Mouse (Mus musculus) cerebellum, adult 18-20 months (tissue): ENCODE data around the gene Dnase1l1.

Source experiments
- DNase-seq, 2 experiments: peaks; one replicate each; pipeline ENCODE4 v3.0.0; 2021

Dnase1l1 gene

DNA sequence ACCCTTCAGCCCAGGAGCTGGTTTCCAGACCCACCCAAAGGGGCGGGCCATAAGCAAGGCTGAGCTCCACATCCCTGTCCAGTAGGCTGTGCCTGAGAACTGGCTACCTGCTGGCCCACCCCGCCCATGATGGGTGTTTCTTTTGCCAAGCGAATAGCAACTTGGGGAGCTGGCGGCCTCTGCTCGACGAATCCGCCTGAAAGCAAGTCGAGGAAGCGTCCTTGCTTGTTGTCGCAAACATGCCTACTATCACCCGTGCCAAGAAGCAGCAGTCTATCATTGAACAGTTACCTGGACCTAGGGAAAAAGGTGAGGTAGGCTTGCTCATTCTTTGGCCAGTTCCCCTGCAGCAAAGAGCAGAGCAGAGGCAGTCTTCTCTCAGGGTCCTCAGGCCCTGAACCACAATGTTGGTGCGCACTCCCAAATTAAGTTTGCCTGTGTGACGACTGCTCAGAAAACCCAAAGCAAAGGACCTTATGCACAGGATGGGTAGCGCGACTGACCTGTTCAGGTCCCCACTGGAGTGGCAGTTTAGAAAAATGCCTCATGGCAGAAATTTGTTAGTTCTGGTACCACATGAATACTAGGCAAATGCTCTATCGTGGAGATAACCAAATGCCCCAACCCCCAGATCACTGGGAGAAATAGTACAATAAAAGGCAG, at the start of gene Dnase1l1, which contains the start of gene Taz:
TSS of gene Dnase1l1 (minus strand) at position 606 of the 663 bp plus-strand sequence.
TSS of gene Taz (plus strand) at position 181 of the 663 bp plus-strand sequence.
- DNase-seq, result peak; percentile 67 to 80

DNA sequence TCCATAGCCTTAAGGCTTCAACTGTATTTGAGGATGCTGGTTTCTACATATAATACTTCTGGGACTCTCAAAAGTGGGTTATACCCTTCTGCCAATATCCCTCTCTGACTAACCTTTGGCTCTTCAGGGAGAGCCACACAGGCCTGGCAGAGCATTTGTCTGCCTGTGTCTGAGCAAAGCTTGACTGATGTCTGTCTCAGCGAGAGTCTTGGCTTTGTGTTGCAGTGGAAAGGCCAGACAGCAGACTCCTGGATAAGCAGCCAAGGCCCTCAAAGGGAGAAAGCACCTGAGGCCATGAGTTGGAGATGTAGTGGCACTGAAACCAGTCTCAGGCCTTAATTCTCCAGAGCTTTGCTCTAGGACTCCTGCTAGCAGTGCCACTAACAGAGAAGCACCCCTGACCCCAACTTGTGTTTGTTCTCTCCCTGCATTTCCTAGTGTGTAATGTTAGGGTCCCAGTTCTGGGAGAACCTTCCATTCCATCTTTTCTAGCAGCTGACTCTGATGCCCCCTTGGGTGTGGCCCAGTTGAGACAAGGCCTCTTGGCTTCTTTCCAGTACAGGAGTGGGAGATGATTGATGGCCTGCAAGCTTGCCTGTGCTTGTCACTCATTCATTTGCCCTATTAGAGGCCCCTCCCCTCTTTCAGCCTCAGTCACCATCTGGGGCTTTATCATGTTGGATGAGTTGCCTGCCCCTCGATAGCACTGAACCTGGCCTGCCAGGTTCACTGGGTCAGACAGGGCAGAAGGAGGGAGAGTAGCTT, 48.2 kb upstream of the Dnase1l1 start:
- DNase-seq, result peak; percentile 30 to 48

DNA sequence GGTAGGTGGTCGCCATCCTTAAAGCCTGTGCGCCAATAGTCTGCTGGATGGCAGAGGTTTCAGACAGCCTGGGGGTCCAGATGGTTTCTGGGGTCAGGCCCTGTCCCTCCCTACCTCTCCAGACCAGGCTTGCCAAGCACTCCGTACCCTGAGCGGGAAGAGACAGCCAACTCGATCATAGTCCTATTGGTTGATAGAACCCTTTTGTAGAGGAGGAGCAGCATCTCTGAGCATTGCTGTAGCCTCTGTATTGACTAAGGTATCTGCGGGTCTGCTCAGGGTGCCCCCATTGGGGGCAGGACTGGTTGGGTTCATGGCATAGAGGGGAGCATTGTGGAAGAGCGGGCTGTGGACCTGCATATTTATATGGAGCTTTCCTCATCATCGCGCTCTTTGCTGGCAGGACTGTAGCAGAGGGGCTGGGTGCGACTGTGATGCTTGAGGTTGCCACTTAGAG, 47.1 kb upstream of the Dnase1l1 start:
- no peak for DNase-seq

DNA sequence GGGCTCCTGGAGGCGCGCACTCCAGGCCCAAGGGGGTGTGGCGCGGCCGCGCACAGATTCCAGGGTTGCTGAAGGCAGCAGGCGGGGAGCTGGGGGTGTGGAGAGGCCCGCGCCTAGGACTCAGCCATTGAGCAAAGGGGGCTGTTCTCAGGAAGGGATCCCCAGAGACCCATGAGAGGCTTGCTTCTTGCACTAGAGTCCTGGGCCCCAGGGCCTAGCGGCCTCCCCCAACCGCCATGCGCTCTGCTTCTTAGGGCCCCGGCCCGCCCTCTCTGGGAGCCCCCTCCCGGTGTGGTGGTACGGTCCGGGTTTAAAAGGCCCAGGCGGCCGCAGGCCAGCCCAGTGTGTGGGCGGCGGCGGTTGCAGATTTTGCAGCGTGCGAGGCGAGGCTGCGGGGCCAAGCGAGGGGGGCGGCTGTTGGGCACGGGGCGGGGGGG, 46.6 kb upstream of the Dnase1l1 start, which contains the start of gene Plxna3:
TSS of gene Plxna3 (plus strand) at position 342 of the 437 bp plus-strand sequence.
- peak; percentile 61 to 74 for DNase-seq

DNA sequence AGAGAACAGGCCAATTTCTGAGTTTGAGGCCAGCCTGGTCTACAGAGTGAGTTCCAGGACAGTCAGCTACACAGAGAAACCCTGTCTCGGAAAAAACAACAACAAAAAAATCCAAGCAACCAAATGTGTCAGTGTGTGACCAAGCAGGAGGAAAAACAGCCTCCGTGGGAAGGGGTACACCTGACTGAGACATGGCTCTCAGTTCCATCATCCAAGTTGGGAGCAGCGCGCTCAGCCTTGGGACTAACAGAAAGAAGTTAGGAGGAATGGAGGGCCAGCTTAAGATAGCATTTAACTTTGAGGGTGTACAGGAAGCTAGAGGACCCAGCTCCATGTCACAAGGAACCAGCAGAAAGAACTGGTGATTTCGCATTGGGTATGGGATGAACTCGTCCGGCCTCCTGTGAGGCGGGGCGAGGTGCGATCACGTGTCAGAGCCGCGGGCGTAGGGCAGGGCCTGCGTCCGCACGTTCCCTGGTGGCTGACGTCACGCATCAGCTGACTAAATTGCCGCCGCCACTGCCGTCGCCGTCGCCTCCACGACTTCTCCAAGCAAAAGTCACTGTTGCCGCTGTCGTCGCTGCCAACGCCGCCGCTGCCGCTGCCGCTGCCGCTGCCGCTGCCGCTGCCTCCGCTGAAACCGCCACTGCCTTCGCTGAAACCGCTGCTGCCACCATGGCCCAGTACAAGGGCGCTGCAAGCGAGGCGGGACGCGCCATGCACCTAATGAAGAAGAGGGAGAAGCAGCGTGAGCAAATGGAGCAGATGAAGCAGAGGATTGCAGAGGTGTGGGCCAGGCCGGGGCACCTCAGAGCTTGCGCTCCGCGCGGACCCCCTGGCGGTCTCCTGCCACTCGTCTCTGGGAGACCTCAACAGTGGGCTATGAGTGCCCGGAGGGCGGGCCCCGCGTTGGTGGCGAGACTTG, 30.7 kb upstream of the Dnase1l1 start, which contains the start of gene Fam50a:
TSS of gene Fam50a (plus strand) at position 494 of the 925 bp plus-strand sequence.
- peak; percentile 87 to 93 for DNase-seq

DNA sequence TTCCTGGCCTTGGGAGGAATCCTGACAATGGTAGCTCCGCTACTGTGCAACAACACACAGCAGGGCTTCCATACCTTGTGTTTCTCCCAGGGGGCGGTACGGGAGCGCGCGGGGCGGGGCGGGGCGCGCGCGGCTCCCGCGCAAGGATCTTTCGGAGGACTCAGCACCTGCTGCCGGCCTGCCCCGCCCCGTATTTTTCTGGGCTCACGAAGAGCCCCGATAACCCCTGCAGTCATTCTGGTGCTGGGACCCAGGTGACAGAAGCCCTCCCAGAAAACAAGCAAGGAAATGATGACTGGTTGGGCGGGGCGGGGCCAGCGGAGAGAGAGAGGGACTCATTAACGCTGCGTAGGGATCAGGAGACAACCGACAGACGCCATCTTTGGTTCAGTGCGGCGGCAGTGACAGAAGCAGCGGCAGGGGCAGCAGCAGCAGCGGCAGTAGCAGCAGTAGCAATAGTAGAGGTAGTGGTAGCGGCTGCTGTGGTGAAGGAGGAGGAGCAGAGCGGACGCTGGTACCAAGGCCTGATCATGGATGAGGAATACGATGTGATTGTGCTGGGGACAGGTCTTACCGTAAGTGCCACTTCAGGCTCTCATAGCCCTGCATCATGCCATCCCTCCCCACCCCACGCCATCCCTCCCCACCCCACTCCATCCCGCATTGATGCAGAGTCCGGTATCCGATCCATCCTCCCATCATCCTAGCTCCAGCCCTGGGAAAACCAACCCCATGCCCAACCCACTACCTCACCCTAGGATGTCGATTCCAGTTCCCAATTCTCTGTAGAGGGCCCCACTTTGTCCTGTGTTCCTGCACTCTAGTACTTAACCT, 22.9 kb upstream of the Dnase1l1 start, which contains the start of gene Gdi1:
TSS of gene Gdi1 (plus strand) at position 132 of the 834 bp plus-strand sequence.
- DNase-seq, result peak; percentile 59 to 77

DNA sequence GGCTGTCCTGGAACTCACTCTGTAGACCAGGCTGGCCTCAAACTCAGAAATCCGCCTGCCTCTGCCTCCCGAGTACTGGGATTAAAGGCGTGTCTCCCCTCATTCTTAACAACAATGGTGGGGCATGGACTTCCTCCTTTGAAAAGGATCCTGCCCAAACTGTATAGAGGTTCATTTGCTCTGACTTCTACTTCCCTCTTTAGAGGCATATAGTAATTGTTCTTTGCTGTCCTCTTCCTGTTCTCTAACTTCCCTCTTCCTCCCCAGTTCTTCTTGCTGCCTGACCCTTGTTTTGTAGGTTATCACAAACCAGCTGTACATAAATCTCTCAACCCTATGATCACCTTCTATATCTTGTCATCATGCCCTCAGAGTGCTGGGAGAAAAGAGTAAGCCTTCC, 17.6 kb upstream of the Dnase1l1 start:
- DNase-seq, result no peak

DNA sequence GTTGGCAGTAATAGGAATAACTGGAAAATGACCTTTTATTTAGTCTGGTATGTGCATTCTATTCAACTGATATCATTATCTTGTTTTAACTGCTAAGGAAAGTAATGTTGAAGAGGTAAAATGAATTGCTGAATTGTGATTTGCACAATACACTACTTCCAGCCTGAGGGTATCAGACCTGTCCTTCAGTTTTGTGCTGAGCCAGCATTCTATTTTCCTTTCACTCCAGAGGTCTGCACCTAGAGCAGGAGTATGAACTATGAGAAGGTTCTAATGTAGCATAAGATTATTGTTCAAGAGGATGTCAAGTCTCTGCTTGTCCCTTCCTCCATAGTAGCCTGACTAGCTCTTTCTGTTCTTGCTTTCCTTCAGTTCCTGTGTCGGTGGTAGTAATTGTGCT, 16.2 kb upstream of the Dnase1l1 start:
- DNase-seq, result no peak

DNA sequence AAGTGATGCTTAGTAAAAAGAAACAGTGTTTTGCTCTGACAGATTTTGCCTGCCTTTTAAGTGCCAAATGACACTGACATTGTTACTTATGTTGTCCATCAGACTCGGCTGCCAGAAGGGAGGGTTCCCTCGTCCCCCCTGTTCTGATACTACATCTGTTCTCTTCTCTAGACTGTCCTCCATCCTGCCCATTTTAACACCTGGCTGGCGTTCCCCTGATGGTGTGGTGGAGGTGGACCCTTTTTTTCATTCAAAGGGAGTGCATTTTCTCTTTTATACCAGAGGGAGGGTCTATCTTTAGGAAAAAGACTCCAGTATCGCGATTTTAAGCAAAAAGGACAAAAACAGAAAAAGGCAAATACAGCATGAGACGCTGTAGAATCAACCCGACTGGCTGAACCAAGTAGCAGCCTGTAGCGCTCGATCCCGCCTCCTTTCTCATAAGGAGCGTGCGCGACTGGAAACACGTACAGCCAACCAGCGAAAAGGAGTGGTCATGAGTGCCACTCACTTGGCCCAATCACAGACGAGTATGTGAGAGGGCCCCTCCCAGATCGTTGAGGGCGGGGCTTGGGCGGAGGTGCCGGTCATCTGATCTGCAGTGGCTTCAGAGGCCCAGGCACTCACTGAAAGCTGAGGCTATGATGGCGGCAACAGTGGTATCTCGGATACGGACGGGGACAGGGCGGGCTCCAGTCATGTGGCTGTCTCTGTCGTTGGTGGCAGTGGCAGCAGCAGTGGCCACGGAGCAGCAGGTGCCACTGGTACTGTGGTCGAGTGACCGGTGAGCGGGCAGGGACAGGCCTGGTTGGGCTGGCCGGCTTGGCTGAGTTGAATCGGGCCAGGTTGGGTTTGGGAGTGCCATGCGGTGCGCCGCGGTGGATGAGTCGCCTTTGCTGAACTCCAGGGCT, 14.7 kb upstream of the Dnase1l1 start, which contains the start of gene Atp6ap1:
TSS of gene Atp6ap1 (plus strand) at position 560 of the 911 bp plus-strand sequence.
- peak; percentile 92 to 96 for DNase-seq

DNA sequence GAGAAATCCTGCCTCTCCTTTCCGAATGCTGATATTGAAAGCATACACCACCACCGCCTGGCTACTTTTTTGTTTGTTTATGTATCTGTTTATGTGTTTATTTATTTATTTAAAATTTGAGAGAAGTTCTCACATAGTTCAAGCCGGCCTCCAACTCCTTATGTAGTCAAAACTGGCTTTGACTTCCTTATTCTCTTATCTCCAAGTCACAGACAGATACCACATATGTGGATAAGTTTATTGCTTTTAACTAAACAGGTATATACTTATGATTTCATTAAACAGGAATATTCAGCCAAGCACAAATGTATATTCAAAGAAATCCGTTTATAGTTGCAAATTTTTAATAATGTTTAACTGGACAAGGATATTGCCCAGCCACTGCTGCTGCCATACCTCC, 11.3 kb upstream of the Dnase1l1 start:
- no peak for DNase-seq

DNA sequence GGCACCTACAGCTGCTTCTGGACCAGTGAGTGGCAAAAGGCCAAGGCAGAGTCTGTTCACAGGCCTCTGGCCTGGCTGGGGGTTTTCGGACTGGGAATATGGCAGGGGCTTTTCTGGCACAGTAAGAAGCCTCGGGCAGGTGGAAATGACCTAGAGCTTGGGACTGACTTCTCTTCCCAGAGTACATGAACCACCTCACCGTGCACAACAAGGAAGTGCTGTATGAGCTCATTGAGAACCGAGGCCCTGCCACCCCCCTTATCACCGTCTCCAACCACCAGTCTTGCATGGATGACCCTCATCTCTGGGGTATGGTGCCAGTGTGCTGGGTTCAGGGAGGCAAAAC, 928 bp upstream of the Dnase1l1 start:
- no peak for DNase-seq

DNA sequence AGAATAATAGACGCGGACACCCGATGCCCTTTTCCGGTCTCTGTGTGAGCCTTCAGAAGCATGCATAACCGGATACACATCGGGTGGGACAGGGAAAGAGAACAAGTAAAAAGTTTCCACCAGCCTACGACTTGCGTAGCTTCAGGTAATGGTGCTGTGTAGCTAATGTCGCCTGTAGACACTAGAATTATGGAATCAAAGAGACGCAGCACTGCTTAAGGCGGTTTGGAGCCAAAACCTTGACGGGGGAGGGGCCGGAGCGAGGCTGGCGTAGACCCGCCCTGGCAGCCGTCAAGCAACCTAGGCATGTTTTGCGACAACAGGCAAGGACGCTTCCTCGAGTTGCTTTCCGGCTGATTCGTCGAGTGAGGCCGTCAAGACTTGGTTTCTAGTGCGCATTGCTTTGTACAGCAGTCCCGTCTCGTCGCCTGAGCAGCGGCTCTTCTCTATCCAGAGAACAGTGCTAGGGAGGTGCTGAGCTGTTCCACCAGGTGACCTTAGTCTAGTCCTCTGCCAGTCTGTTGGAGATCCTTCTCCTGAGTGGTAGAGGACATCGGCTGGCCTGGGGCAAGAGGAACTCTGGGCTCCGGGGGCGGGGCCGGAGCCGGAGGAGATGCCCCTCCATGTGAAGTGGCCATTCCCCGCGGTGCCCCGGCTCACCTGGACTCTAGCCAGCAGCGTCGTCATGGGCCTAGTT, 406 bp upstream of the Dnase1l1 start:
- peak; percentile 84 to 87 for DNase-seq

DNA sequence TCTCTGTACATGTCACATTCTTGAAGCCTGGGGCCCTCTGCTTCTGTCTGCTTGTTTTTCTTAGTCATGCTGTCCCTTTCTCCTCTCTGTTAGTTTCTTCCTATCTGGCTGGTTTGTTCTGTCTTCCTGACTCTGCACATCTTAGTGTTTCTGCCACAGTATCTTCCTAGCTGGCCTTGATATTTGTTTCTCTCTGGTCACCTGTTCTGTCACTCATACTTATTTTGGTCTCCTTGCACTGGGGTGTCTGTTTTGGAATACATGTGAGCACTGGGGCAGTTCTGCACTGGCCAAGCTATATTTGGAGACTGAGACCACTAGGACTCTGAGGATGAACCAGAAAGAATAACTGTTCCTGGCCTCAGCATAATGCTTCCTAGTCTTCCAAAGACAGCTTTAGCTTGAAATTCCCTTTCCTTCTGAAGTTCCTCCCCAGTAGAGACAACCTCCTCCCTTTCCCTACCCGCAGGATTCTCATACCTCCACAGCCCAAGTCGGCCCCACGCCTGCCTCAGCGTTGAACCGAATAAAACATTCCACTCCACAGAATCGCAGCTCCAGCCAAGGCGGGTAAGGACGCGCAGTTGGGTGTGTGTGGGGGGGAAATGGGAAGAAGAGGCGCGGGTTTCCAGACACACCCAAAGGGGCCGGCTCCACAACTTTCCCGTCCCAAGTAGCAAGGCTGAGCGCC, 951 bp downstream of the Dnase1l1 start:
- no peak for DNase-seq

DNA sequence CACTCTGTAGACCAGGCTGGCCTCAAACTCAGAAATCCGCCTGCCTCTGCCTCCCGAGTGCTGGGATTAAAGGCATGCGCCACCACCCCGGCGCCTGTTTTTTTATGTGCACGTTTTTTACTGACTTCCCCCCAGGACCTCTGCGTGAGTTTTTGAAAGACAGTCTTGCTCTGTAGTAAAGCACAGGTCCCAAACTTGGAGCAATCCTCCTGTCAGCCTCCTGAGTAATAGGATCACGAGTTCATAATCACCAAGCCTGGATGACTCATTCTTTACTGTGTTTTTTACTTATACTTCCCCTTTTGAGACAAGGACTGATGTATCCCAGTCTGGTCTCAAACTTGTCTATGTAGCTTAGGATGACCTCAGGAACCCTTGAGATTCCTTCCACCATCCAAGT, 4.2 kb downstream of the Dnase1l1 start:
- DNase-seq, result no peak

DNA sequence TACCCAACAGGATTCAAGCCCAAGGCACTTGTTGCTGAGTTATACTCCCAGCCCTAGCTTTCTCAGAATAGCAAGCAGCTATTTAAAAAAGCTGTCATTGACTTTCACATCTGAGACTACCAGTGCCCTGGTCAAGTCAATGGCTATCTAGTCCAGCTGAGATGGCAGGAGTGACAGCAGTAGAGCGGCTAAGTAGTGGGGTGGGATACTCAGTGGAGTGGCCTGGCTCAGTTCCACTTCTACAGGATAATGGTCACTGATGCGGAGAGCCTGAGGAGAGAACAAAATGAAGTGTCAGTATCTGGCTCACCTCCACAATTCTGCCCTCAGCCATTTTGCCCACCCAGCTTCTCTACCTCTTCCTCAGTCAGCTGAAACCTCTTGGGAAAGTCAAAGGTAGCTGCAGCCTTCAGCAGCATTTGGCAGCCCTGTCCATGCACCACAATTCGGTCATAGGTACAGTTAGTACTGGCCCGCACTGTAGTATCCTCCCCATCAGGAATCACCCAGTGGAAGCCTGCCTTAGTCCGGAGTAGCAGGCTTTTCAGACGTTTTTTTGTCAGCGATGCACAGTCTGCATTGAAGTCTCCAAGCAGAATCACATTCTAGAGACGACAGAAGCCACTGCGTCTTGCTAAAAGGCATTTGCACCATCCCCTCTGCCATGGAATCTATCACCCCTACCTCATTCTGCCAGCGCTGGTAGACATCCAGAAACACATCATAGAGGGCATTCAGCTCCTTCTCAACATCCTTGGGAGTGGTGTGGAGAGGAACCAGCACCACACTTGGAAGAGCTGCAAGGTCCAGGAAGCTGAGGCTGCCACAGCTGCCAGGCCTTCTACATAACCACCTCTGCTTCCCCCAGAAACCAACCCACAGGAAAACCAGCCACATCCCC, 8.5 kb downstream of the Dnase1l1 start:
- no peak for DNase-seq

DNA sequence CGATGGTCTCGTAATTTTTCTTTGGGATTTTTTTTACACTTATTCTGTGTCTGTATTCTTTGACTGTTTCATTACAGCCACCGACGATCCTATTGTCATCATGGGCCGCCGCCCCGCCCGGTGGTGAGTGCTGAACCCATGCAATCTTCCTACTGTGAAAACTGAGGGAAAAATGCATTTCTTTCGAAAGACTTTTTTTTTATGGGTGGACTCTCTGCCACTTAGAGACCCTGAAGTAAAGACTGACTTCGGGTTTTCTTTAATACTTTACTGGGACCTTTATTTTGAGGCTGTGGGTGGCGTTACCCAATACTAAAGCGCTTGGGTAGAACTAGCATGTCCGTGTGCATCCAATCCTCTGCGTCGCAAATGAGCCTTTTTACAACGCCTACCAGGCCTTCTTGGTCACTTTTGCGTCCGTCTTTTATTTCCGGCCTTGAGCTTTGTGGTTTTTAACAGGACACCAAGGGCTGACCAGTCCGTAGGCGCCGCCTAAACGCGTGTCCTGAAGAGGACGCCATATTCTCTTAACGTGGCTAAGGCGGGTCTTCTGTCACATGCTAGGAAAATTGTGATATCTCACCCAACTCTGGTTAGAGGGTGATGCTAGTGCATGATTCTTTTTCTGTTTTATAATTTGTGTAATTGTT, 11.1 kb downstream of the Dnase1l1 start:
- peak; percentile 21 to 27 for DNase-seq

DNA sequence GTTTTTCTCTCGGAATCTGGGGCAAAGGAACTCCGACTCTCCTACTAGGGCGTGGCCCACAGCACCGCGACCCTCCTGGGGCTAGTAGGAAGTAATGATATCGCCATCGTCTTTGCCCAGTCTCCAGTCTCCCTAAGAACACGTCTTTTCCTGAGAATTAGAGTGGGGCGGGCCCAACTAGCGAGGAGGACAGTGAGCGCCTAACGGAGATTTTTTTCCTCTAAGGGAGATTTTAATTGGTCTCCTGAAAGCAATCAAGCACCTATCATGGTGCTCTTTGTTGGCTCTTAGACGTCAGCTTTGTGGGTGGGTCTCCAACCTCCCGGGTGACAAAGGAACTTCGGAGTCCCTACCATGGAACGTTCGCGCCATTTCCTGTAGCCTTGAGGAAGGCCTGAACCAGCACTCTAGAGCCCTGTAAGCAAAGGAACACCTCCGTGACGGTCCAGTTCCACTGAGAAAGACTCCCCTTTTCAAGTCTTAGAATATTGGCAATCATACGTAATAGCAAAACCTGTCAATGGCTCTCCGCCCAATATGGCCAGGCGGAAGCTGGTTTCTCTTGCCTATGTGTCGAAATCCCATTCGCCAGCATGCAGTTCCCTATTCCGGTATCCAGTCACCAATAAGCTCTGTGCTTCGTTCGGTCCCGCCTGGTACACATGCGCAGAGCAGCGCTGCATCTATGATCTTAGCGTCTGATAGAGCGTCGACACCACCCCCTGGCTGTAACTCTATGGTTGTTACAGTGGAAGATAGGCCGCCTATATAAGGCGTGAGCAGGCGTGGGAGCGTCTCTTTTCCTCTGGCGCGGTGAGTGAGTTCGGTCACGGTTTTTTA, 11.9 kb downstream of the Dnase1l1 start, which contains the start of gene Rpl10:
TSS of gene Rpl10 (plus strand) at position 751 of the 840 bp plus-strand sequence.
- peak; percentile 86 to 92 for DNase-seq
